Mouse (Mus musculus) frontal cortex, adult 2 months (tissue): Measurements from ENCODE around the gene Ugt1a9. TPM values are rescaled to one million over a fixed set of nuclear protein-coding genes. Genes with fewer than 3 reads are reported as not detected.
"Not testable (repeated sequence)": the region's sequence is repeated elsewhere in the genome, so short reads cannot be mapped to it uniquely, and the experiment has no call there.

Experiments used
- DNase-seq, 2 experiments: peaks; one replicate each; pipeline ENCODE4 v3.0.0; 2022; ENCODE audit warnings: low spot score in 1 of 2; ENCODE audit errors: extremely low spot score in 1 of 2
- polyA plus RNA-seq: library from polyadenylated mRNA; depleted of rRNA; stranded (reverse); fragments of >200 nt; gene quantifications from 2 replicates; pipeline ENCODE4 v1.2.3, GENCODE M21; 2012

Gene Ugt1a9
- polyA plus RNA-seq, 1 experiment = not detected

- DNase-seq = no peak
Observed at GRCm38 (mm10) chr1:88158430-88158829, 87.8 kb downstream of the Ugt1a9 start.

DNA sequence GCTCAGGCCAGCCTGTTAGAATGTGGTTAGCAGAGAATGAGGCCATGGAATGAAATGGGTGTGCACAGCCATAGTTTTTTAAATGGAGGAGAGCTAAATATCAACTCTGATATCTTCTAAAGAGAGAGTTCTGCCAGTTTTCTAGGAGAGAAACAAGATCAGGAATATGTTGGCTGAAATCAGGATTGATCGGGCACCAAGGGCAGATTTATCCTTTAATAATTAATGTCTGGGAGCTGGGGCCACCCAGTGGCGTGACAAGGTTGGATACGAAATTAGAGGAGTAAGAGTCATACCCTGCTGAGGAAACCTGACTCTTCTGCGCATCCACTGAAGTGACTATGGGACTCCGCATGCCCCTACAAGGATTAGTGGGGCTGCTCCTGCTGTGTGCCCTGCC, 95.1 kb downstream of the Ugt1a9 start, which contains the start of gene Ugt1a5:
TSS of gene Ugt1a5 (plus strand) at position 302 of the 400 bp plus-strand sequence.
- DNase-seq = no peak

DNA sequence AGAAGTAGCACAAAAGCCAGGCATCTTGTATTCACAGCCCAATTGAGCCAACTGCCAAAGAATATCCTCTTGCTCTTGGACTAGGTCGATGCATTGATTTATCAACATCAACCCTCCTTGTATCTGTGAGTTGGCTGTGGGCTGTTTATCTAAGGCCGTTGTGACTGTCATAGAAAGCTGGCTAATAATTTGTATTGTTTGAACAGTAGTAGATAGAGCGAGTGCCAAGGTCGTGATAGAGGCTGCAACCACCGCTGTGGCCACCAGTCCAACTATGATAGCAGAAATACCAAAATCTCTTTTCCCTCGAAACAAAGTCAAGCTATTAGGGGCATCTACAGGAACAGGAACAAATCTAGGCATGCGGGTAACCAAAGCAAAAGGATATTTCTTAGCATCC, 101.6 kb downstream of the Ugt1a9 start:
- not testable (repeated sequence) for DNase-seq

DNA sequence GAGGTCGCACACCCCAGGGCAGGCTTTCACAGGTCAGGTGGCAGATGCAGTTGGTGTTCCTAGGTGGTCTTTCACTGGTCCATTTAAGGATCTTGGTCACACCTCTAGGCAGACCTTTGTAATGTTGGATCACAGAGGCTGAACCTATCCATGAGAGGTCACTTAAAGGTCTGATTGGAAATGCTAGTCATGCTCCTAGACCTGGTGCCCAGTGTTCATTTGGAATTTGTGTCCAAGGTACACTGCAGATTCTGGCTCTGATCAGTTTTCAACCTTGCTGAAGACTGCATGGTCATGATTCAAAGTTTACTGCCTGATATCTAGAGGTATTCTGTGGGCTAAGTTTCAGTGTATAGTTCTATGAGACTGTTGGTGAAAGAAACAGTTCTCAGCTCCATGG, 109.1 kb downstream of the Ugt1a9 start:
- no peak for DNase-seq

- no peak for DNase-seq
Observed at GRCm38 (mm10) chr1:88186325-88186935, 115.8 kb downstream of the Ugt1a9 start.

DNA sequence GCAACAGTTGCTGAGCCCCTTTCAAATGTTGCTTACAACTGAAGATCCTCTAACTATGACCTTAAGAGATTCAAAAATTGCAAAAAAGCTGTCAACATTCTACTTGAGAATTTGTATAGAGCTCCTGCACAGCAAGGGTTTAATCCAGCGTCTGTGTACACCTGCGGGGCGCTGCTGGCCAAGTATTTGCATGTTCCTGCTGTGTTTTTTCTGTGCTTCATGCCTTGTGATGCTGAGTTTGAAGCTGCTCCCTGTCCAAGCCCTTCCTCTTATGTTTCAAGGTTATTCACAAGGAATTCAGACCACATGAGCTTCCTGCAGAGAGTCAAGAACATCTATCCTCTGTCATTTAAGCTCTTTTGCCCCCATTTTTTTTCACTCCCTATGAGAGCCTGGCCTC, 121.5 kb downstream of the Ugt1a9 start:
- DNase-seq = no peak

DNA sequence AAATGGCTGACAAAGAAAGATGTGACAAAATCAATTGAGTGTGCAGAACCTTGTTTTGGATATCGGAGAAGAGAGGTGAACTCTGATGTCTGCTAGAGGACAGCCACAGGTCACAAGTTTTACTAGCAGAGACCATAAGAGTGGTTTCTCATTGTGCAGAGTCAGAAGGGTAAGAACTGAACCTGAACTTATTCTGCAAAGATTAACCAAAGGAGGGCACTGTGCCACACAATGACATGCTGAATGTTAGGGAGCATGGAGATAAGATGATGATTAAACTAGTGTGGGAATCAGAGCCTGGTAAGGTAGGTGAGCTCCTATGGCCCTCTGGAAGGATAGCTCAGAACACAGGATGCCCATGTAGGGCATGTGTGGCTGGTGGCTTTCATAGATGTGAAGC, 125.1 kb downstream of the Ugt1a9 start:
- DNase-seq = no peak

DNA sequence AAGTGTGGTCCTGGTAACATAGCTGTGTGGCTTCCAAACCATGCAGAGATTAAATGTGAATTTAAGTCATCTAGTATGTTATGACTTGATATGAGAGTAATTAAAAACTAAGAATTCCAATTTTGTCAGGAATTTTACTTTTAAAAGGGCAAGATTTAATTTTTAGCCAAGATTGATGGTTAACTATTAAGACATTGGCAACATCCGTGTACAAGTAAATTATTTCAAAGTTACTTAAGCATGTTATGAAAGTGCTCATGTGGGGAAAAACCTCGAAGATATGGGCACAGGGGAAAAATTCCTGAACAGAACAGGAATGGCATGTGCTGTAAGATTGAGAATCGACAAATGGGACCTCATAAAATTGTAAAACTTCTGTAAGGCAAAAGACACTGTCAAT, 126.8 kb downstream of the Ugt1a9 start:
- DNase-seq = no peak

DNA sequence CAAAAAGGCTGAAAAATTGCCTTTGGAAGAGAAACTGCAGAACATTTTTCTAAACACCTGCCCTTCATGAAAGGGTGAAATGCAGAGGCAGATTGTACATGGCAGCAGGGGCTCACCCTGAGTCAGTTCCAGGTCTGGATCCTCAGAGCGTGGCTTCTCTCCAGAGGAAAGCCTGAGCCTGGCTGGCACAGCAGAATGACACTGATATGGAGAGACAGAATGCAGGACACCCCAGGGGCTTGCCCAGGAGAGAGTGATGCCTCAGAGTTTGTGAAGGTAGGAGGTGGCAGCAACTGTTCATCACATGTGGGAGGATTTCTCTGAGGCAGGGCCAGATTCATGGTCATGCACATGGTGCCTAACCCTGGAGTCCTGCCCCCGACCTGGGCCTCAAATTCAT, 129.4 kb downstream of the Ugt1a9 start:
- DNase-seq = no peak

DNA sequence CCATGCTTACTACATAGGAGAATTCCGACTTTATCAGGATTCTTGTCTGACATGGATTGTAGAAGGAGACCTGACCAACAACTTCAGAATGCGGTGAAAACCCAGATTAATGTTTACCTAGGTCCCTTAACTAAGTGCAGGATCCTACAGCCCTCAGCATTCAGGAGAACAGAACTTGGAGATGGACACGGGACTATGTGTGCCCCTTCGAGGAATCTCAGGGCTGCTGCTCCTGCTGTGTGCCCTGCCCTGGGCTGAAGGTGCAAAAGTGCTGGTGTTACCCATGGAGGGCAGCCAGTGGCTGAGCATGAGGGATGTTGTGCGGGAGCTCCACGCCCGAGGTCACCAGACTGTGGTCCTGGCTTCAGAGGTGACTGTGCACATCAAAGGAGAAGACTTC, 129.9 kb downstream of the Ugt1a9 start, which contains the start of gene Ugt1a2:
TSS of gene Ugt1a2 (plus strand) at position 146 of the 400 bp plus-strand sequence.
- DNase-seq = no peak

GRCm38 (mm10) chr1:88205294-88205922, 134.8 kb downstream of the Ugt1a9 start, which contains the start of gene Dnajb3:
Dnajb3 (minus strand) TSS chr1:88205782.
- DNase-seq = peak; percentile 70 to 86

DNA sequence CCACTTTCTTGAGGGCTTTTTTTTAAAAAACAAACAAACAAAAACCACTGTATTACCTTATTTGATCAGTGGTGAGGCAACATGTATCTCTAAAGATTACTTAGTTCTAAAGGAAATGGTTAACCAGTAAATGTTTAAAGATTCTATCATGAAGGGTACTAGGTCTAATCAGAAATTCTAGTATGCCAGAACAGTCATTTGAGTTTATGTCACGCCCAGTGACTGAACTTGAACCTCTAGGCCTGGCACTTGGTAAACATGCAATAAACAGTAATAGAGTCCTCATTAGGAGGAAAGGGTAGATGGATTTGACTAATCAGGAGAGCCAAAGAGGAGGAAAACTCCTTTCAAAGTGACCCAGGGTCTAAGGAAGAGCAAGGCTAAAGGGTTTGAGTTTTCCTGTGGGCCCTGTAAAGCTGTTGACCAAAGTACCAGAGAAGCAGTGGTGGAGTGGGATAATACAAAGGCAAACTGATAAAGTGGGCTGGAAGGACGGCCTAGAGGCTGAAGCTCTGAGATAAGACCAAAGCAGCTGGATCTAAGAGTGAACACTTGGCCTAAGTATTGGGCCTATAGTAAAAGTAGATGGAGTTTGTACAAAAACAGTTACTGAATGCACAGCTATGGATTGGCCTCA, 136.4 kb downstream of the Ugt1a9 start:
- DNase-seq = no peak

- no peak for DNase-seq
Observed at GRCm38 (mm10) chr1:88211812-88212211, 141.2 kb downstream of the Ugt1a9 start, which contains the start of gene Ugt1a1. Ugt1a1 (plus strand) TSS chr1:88211959.

DNA sequence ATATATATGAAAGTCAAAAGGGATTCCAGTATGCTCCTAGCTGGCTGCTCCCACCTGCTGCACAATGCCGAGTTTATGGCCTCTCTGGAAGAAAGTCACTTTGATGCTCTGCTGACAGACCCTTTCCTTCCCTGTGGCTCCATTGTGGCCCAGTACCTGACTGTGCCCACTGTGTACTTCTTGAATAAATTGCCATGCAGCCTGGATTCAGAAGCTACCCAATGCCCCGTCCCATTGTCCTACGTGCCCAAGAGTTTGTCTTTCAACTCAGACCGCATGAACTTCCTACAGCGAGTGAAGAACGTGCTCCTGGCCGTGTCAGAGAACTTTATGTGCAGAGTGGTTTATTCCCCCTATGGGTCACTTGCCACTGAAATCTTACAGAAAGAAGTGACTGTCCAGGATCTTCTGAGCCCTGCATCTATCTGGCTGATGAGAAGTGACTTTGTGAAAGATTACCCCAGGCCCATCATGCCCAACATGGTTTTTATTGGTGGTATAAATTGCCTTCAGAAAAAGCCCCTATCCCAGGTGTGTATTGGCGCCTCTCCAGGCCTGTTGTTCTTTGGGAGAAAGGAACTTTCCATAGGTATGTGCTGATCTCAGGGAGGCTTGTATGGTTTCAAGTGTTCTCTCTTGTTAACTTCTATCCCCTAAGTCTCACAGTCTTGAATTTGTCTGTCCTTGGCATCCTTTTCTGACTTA, 141.9 kb downstream of the Ugt1a9 start:
- DNase-seq = no peak

DNA sequence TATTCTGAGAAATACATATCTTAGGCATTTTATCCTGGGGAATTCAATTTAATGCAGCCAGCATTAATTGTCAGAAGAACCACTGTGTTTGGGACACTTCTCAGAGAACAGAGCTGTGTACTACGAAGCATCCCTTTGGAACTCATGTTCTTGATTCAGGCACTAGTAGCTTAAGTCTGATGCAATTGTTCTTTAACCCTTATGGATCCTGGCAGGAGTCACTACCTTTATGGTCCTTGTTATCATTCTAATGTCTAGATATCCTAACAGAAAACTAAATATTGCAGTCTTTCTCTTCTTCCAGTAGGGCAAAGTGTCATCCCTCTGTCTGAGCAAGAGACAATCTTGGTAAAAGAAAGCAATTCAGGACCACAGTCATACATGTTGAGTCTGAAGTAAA, 142.5 kb downstream of the Ugt1a9 start:
- DNase-seq = no peak

- DNase-seq = no peak
Observed at GRCm38 (mm10) chr1:88213766-88214461, 143.3 kb downstream of the Ugt1a9 start.

DNA sequence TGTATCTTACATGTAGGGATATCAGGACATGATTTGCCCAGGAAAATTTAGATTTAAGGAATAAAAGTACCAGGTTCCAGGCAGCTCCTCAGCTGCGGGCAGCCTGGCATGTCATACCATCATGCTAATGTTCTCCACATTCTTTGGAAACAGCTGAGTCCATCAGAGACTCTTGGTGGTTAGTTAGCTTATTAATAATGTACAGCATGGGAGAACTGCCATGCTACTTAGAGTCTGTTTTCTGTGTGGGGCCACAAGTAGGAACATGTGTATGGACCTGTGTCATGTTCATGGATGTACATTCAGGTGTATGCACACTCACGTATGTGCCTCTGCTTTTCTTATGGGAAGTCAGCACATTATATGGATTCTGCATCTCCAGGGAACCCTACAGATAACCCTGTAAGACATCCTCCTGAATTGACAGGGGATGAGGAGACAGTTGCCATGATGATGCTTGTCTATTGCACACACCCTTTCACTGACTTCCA, 143.9 kb downstream of the Ugt1a9 start:
- no peak for DNase-seq

DNA sequence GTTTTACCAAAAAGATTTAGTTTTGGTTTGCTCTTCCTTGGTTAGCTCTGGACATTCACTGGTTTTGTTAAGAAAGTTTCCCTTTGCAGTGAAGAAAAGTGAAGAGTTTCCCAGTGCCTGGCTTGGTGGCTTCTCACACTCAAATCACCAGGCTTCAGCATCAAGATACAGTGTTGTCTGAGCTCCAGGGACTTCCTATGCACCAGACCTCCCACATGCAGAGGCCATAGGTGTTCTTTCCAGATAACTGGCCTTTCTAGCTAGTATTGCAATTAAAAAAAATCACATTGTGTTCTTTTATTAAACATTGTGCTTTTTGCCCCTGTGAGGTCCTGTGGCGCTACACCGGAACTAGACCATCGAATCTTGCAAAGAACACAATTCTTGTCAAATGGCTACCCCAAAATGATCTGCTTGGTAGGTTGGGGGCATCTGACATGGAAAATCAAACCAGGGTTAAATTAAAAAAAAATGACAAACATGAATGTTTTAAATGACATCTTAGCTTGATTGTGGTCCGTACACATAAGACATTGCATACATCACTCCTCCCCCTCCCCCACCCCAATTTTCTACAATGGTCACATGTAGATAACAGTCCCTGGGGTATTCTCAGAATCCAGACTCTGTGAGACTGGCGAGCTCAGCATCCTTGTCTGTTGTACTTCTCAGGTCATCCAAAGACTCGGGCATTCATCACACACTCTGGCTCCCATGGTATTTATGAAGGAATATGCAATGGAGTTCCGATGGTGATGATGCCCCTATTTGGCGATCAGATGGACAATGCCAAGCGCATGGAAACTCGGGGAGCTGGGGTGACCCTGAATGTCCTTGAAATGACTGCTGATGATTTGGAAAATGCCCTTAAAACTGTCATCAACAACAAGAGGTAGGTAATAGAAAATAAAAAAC, 145.1 kb downstream of the Ugt1a9 start:
- no peak for DNase-seq

DNA sequence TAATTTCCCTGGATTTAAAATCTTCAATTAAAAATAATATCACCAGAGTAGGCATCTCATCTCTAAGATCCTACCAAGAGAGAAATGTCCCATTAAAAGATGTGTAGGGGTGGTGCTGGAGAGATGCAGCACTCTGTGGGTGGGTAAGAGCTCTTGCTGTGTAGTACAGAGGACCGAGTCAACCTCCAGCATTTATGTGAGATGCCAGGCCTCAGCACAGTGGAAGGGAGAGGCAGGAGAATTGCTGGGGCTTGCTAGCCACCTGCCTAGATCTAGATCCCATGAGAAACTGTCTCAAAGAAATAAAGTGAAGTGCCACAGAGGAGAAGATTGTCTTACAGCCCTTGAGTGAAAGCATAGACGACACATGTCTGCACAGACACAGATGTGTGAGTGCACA, 146.0 kb downstream of the Ugt1a9 start:
- DNase-seq = no peak
